Mouse (Mus musculus): ENCODE results near the gene Rtn2. TPM values are rescaled to one million over a fixed set of nuclear protein-coding genes. Genes with fewer than 3 reads are reported as not detected.

Rtn2 gene
- polyA plus RNA-seq, 1 experiment from 2014 or later = 57.0 TPM

- Histone ChIP-seq H3K4me1 (ENCODE audit: control insufficient read depth, insufficient read depth, low read length) (peaks cover 18% of the 10 kb centered on the region), H3K9me3 (ENCODE audit: control insufficient read depth, low read length) (no peaks in the 10 kb centered on the region), H3K9ac (ENCODE audit: low read depth, low read length) (peak overlapping the region; percentile 79), H3K36me3 (ENCODE audit: control insufficient read depth, insufficient read depth, low read length) (peaks cover 20% of the 10 kb centered on the region), H3K4me2 (ENCODE audit: low read depth, low read length) (peak overlapping the region; percentile 86), H3K27ac (replicated peaks; ENCODE audit: low read depth, low read length) (peak overlapping the region; percentile 86), H3K4me3 (ENCODE audit: low read depth, low read length) (peak overlapping the region; percentile 75), H3K27me3 (replicated peaks; ENCODE audit: control insufficient read depth, insufficient read depth, low read length) (peaks cover 7% of the 10 kb centered on the region; the same call in 1 of the 2 replicates)
- DNase-seq (ENCODE audit: low spot score) (peak; percentile 99), ATAC-seq (ENCODE audit: low read depth) (peak; percentile 95)
- WGBS = 0% methylated on average over 30 of the region's 31 CpGs
Observed at GRCm38 (mm10) chr7:19344938-19345471, 62.6 kb downstream of the Rtn2 start.

Other genes starting within 250 kb of the Rtn2 start
- gene Rsph6a, start 227.9 kb upstream of the Rtn2 start, polyA plus RNA-seq (2014; fragmentation: Nextera tagmentation; extraction: Ambion mirVana) = not detected in 2 replicates
- 20.2 and 22.6 TPM in 2 replicates for gene Dmwd, start 206.4 kb upstream of the Rtn2 start, polyA plus RNA-seq (2014; fragmentation: Nextera tagmentation; extraction: Ambion mirVana)
- gene Dmpk, start 198.8 kb upstream of the Rtn2 start, polyA plus RNA-seq (2014; fragmentation: Nextera tagmentation; extraction: Ambion mirVana) = 43.3 and 58.2 TPM in 2 replicates
- 13.4 and 16.3 TPM in 2 replicates for gene Six5, start 188.0 kb upstream of the Rtn2 start, polyA plus RNA-seq (2014; fragmentation: Nextera tagmentation; extraction: Ambion mirVana)
- gene Gm4969, start 164.3 kb upstream of the Rtn2 start, polyA plus RNA-seq (2014; fragmentation: Nextera tagmentation; extraction: Ambion mirVana) = 1.7 and 2.6 TPM in 2 replicates
- gene Fbxo46, start 162.8 kb upstream of the Rtn2 start, polyA plus RNA-seq (2014; fragmentation: Nextera tagmentation; extraction: Ambion mirVana) = 9.1 and 9.2 TPM in 2 replicates
- gene Qpctl, start 133.3 kb upstream of the Rtn2 start, polyA plus RNA-seq (2014; fragmentation: Nextera tagmentation; extraction: Ambion mirVana) = 11.1 and 13.2 TPM in 2 replicates
- gene Snrpd2, start 132.9 kb upstream of the Rtn2 start, polyA plus RNA-seq (2014; fragmentation: Nextera tagmentation; extraction: Ambion mirVana) = 130 and 131 TPM in 2 replicates
- 0.37 and 0.60 TPM in 2 replicates for gene Gipr, start 116.5 kb upstream of the Rtn2 start, polyA plus RNA-seq (2014; fragmentation: Nextera tagmentation; extraction: Ambion mirVana)
- gene Eml2, start 106.2 kb upstream of the Rtn2 start, polyA plus RNA-seq (2014; fragmentation: Nextera tagmentation; extraction: Ambion mirVana) = 3.6 and 4.2 TPM in 2 replicates
- 1.7 and 2.3 TPM in 2 replicates for gene Gpr4, start 70.1 kb upstream of the Rtn2 start, polyA plus RNA-seq (2014; fragmentation: Nextera tagmentation; extraction: Ambion mirVana)
- 29.7 and 30.2 TPM in 2 replicates for gene Opa3, start 54.3 kb upstream of the Rtn2 start, polyA plus RNA-seq (2014; fragmentation: Nextera tagmentation; extraction: Ambion mirVana)
- gene Vasp, start 10.8 kb upstream of the Rtn2 start, polyA plus RNA-seq (2014; fragmentation: Nextera tagmentation; extraction: Ambion mirVana) = 70.0 and 70.7 TPM in 2 replicates
- gene Ppm1n, start 2.6 kb upstream of the Rtn2 start, polyA plus RNA-seq (2014; fragmentation: Nextera tagmentation; extraction: Ambion mirVana) = 0.49 TPM in 1 of 2 replicates, not detected in the other
- gene Fosb, start 27.4 kb downstream of the Rtn2 start, polyA plus RNA-seq (2014; fragmentation: Nextera tagmentation; extraction: Ambion mirVana) = 0.15 and 0.28 TPM in 2 replicates
- 64.0 and 75.1 TPM in 2 replicates for gene Ercc1, start 62.2 kb downstream of the Rtn2 start, polyA plus RNA-seq (2014; fragmentation: Nextera tagmentation; extraction: Ambion mirVana)
- gene Cd3eap, start 76.9 kb downstream of the Rtn2 start, polyA plus RNA-seq (2014; fragmentation: Nextera tagmentation; extraction: Ambion mirVana) = 18.8 and 21.6 TPM in 2 replicates
- gene Ppp1r13l, start 77.1 kb downstream of the Rtn2 start, polyA plus RNA-seq (2014; fragmentation: Nextera tagmentation; extraction: Ambion mirVana) = 11.2 and 11.6 TPM in 2 replicates
- 10.9 and 14.7 TPM in 2 replicates for gene Ercc2, start 99.4 kb downstream of the Rtn2 start, polyA plus RNA-seq (2014; fragmentation: Nextera tagmentation; extraction: Ambion mirVana)
- 10.2 and 15.3 TPM in 2 replicates for gene Klc3, start 121.5 kb downstream of the Rtn2 start, polyA plus RNA-seq (2014; fragmentation: Nextera tagmentation; extraction: Ambion mirVana)
- 348 and 732 TPM in 2 replicates for gene Ckm, start 122.2 kb downstream of the Rtn2 start, polyA plus RNA-seq (2014; fragmentation: Nextera tagmentation; extraction: Ambion mirVana)
- 10.5 and 10.9 TPM in 2 replicates for gene Mark4, start 176.2 kb downstream of the Rtn2 start, polyA plus RNA-seq (2014; fragmentation: Nextera tagmentation; extraction: Ambion mirVana)
- 1.4 and 1.7 TPM in 2 replicates for gene Exoc3l2, start 180.7 kb downstream of the Rtn2 start, polyA plus RNA-seq (2014; fragmentation: Nextera tagmentation; extraction: Ambion mirVana)
- gene Bloc1s3, start 225.7 kb downstream of the Rtn2 start, polyA plus RNA-seq (2014; fragmentation: Nextera tagmentation; extraction: Ambion mirVana) = 0.74 and 0.93 TPM in 2 replicates
- gene Trappc6a, start 225.8 kb downstream of the Rtn2 start, polyA plus RNA-seq (2014; fragmentation: Nextera tagmentation; extraction: Ambion mirVana) = 61.8 and 67.3 TPM in 2 replicates
- gene Nkpd1, start 235.2 kb downstream of the Rtn2 start, polyA plus RNA-seq (2014; fragmentation: Nextera tagmentation; extraction: Ambion mirVana) = 0.14 and 0.42 TPM in 2 replicates